Mouse (Mus musculus) lung, adult 2 months (tissue): ENCODE results near the gene Vmac. TPM values are rescaled to one million over a fixed set of nuclear protein-coding genes. Genes with fewer than 3 reads are reported as not detected.
A peak's percentile ranks its signal among the peaks of the same experiment; 100 is the strongest.

Experiments used
- DNase-seq: peaks from one replicate; pipeline ENCODE4 v3.0.0; 2022
- H3K4me1 ChIP-seq: fragments of 200-500 bp; 2 replicates; pipeline ENCODE4 v1.6.1; 2011; ENCODE audit warnings: low read length; ENCODE audit not compliant: control insufficient read depth, insufficient read depth
- H3K4me3 ChIP-seq: fragments of 200-500 bp; replicated peaks from 2 replicates; pipeline ENCODE3; 2011; ENCODE audit warnings: low read depth, mild to moderate bottlenecking, control low read depth, low read length; ENCODE audit errors: extremely low read depth
- CTCF ChIP-seq: fragments of 200-500 bp; IDR thresholded peaks from 2 replicates; pipeline ENCODE4 v1.5.1; 2011; ENCODE audit warnings: mild to moderate bottlenecking, low read length, control low read depth; ENCODE audit not compliant: insufficient read depth
- POLR2A ChIP-seq: fragments of 200-500 bp; IDR thresholded peaks from 2 replicates; pipeline ENCODE4 v1.6.1; 2011; ENCODE audit warnings: low read depth, mild to moderate bottlenecking, control low read depth, low read length, borderline replicate concordance; ENCODE audit errors: extremely low read depth
- WGBS: fragments of 180-500 bp; shearing (Covaris S2); methylation state at CpG from one replicate; pipeline ENCODE4 v1.1.7; 2018; 5-methylcytosine and 5-hydroxymethylcytosine counted together
- polyA plus RNA-seq: library from polyadenylated mRNA; depleted of rRNA; stranded (reverse); fragments of >200 nt; gene quantifications from 2 replicates; pipeline ENCODE4 v1.2.3, GENCODE M21; 2012; rRNA removed

The Vmac gene
- polyA plus RNA-seq, result 31.9 and 32.4 TPM in 2 replicates

DNA sequence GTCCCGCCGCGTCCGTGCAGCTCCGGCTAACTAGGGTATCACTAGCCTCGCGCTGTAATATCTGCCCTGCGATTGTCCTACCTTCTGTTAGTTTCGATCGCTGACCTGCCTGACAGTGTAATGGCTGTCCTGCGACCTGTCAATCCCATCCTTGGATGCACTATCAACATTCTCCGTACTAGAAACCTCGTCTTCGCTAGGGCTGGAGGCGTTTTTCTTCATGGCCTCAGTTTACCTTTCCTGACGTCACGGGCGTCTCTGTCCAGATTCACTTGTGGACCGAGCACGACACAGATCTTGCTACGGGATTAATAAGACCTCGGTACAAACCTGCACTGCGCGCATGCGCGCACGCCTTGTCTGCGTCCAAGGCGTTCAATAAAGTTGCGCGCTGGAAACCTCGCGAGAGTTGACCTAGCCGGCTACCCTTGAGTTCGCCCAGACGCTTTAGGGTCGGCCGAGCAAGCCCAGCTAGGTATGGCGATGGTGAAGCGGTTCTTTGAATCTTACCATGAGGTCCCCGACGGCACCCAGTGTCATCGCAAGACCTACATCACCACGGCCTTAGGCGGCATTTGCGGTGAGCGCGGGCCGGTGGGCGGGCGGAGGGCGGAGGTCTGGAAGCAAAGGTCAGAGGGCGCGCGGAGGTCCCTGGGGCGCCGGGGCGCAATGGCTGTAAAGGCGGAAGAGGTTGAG lies at the start of gene Vmac, which contains the start of gene Ndufa11:
Gene Vmac (minus strand): TSS at position 660 of the 696 bp plus-strand sequence.
Gene Ndufa11 (plus strand): TSS at position 405 of the 696 bp plus-strand sequence.
- TF ChIP-seq POLR2A (peak; percentile 93; the same call in 1 of the 2 replicates), CTCF (no peak)
- H3K4me1 ChIP-seq, result peaks cover 2% of the 10 kb centered on the region; the same call in 1 of the 2 replicates
- peak; percentile 94 for DNase-seq
- peak within 1 kb of the TSS; percentile 86 for H3K4me3 ChIP-seq
- WGBS, result under 1% methylated on average over 59 of the region's 59 CpGs

DNA sequence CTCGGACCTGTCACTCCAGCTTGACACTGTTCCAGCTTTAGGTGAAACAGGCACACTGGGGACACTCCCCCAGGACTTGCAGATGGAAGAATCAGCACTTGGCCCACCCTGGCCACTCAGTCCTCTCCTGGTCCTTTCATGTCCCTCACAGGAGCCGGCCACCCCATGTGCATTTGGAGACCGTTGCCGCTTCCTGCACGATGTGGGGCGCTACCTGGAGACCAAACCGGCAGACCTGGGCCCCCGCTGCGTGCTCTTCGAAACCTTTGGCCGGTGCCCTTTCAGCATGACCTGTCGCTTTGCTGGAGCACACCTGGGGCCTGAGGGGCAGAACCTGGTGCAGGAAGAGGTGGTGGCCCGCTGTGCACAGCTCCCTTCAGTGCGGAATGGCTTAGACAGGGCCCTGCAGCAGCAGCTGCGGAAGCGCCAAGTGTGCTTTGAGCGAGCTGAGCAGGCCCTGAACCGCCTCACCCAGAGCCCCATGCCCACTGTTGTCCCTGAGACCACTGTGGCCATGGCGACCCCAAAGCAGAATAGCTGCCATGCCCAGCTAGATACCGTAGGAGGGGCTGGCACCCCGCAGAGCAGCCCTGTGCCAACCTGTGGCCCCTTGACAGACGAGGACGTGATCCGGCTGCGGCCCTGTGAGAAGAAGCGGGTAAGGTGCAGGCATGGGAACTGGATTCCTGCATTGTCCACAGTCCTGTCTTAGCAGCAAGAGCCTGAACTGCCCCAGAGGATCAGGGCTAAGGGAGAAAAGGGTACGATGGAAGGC lies 49.0 kb upstream of the Vmac start:
- Histone ChIP-seq H3K4me3 (no peak overlapping the region), H3K4me1 (peaks cover 7% of the 10 kb centered on the region; the same call in 1 of the 2 replicates)
- TF ChIP-seq POLR2A (no peak), CTCF (no peak)
- 96% methylated on average over 27 of the region's 27 CpGs for WGBS
- DNase-seq, result no peak

GRCm38 (mm10) chr17:56765431-56765830 lies 47.6 kb upstream of the Vmac start:
- WGBS, result 44% methylated on average over 12 of the region's 12 CpGs
- DNase-seq, result no peak
- peaks cover 7% of the 10 kb centered on the region; the same call in 1 of the 2 replicates for H3K4me1 ChIP-seq
- TF ChIP-seq POLR2A, result no peak
- peak overlapping the region; percentile 29 for H3K4me3 ChIP-seq

GRCm38 (mm10) chr17:56764474-56765354 lies 46.9 kb upstream of the Vmac start, which contains the start of gene Dus3l:
Dus3l (plus strand) TSS chr17:56764757.
- DNase-seq, result peak; percentile 95
- Histone ChIP-seq H3K4me1 (peaks cover 7% of the 10 kb centered on the region; the same call in 1 of the 2 replicates), H3K4me3 (peak within 1 kb of the TSS; percentile 83)
- TF ChIP-seq CTCF, result no peak
- peak; percentile 94; the same call in 1 of the 2 replicates for TF ChIP-seq POLR2A
- under 1% methylated on average over 58 of the region's 58 CpGs for WGBS

GRCm38 (mm10) chr17:56763741-56764250 lies 46.0 kb upstream of the Vmac start:
- Histone ChIP-seq H3K4me3 (no peak overlapping the region), H3K4me1 (peaks cover 7% of the 10 kb centered on the region; the same call in 1 of the 2 replicates)
- 69% methylated on average over 8 of the region's 8 CpGs for WGBS
- no peak for DNase-seq
- TF ChIP-seq CTCF, result no peak

DNA sequence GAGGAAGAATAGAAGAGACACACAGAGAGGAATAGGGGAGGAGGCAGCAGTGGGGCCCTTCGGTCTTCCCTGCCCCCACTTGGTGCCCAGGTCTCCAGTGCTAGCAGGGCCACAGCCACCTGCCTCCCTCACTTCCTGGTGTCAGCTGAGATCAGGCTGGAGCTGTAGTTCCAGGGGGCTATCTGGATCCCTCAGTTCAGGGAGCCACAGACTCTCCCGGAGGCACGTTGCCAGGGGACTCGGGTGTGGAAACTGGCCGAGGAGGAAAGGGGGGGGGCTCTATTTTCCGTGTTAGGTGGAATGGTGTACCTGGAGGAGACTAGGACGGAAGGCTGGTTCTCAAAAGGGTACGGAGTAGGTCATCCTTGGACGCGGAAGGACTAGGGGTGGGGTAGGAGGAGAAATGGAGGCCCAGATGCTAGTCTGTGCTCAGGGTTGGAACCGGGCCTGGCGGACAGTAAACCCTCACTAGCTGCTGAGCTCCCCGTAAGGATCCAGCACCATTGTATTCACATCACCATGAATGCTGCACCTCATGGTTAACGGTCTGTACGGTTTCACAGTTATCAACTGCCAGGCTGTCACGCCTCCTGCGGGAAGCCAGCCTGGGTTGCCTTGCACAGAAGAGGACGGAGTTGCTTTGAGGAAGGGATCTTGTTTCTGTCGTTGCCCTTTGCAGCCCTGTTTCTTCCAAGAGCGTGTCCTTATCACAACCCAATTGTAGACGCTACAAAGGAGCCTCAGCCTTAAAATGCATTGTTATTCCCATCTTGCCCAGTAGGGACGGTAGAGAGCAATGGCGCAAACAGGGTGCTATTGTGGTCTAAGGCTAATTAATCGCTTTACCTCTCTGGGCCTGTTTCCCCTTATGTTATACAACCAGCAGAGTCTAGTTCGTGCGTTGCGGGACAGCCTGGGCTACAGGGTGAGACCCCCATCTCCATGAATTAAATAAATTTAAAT lies 45.2 kb upstream of the Vmac start:
- TF ChIP-seq CTCF (peak; percentile 77), POLR2A (no peak)
- Histone ChIP-seq H3K4me3 (no peak overlapping the region), H3K4me1 (peaks cover 7% of the 10 kb centered on the region; the same call in 1 of the 2 replicates)
- peak; percentile 47 for DNase-seq
- 38% methylated on average over 27 of the region's 27 CpGs for WGBS

GRCm38 (mm10) chr17:56761991-56762410 lies 44.2 kb upstream of the Vmac start:
- under 1% methylated on average over 28 of the region's 28 CpGs for WGBS

GRCm38 (mm10) chr17:56761077-56761476 lies 43.3 kb upstream of the Vmac start:
- no peak overlapping the region for H3K4me3 ChIP-seq
- H3K4me1 ChIP-seq, result peaks cover 7% of the 10 kb centered on the region
- 56% methylated on average over 3 of the region's 3 CpGs for WGBS
- DNase-seq, result no peak
- TF ChIP-seq POLR2A (no peak), CTCF (no peak)

More at GRCm38 (mm10) chr17:56761991-56762410, 44.2 kb upstream of the Vmac start:
- peak overlapping the region; percentile 64 for H3K4me3 ChIP-seq
- TF ChIP-seq CTCF, result no peak
- peak; percentile 67; the same call in 1 of the 2 replicates for TF ChIP-seq POLR2A
- H3K4me1 ChIP-seq, result peaks cover 7% of the 10 kb centered on the region
- peak; percentile 84 for DNase-seq
